Mouse (Mus musculus): ENCODE data around the gene Rprd2. TPM values are rescaled to one million over a fixed set of nuclear protein-coding genes. Genes with fewer than 3 reads are reported as not detected.
A peak's percentile ranks its signal among the peaks of the same experiment; 100 is the strongest.

Gene Rprd2
- polyA plus RNA-seq, 1 experiment from 2014 or later = 24.4 TPM

GRCm38 (mm10) chr3:95760106-95760505 lies 58.6 kb downstream of the Rprd2 start, which contains the start of gene Tars2:
TSS of gene Tars2 (minus strand) at chr3:95760206.
- ATAC-seq (ENCODE audit: low FRiP score) = no peak
- no peak within 1 kb of the TSS for H3K27ac ChIP-seq
- H3K4me3 ChIP-seq = no peak within 1 kb of the TSS
- no peak within 1 kb of the TSS for H3K4me2 ChIP-seq
- no peaks in the 10 kb centered on the region for H3K4me1 ChIP-seq (replicated peaks)
- no peaks in the 10 kb centered on the region for H3K27me3 ChIP-seq
- H3K36me3 ChIP-seq = peaks cover 20% of the 10 kb centered on the region
- H3K9ac ChIP-seq = no peak within 1 kb of the TSS
- H3K9me3 ChIP-seq = no peaks in the 10 kb centered on the region
- 86% methylated on average over 6 of the region's 6 CpGs for WGBS

GRCm38 (mm10) chr3:95758467-95759218 lies 60.0 kb downstream of the Rprd2 start:
- Histone ChIP-seq H3K27ac (no peak overlapping the region), H3K36me3 (peaks cover 5% of the 10 kb centered on the region), H3K4me1 (replicated peaks) (peaks cover 7% of the 10 kb centered on the region), H3K4me2 (no peak overlapping the region), H3K4me3 (no peak overlapping the region), H3K9me3 (no peaks in the 10 kb centered on the region), H3K27me3 (no peaks in the 10 kb centered on the region), H3K9ac (no peak overlapping the region)
- 55% methylated on average over 9 of the region's 9 CpGs for WGBS
- no peak for ATAC-seq (ENCODE audit: low FRiP score)

GRCm38 (mm10) chr3:95756808-95757207 lies 61.9 kb downstream of the Rprd2 start:
- H3K4me3 ChIP-seq = no peak overlapping the region
- H3K4me2 ChIP-seq = no peak overlapping the region
- WGBS = 91% methylated on average over 2 of the region's 2 CpGs
- peaks cover 6% of the 10 kb centered on the region for H3K36me3 ChIP-seq
- no peak overlapping the region for H3K9ac ChIP-seq
- ATAC-seq (ENCODE audit: low FRiP score) = no peak
- no peaks in the 10 kb centered on the region for H3K9me3 ChIP-seq
- H3K27me3 ChIP-seq = no peaks in the 10 kb centered on the region
- H3K27ac ChIP-seq = no peak overlapping the region
- H3K4me1 ChIP-seq (replicated peaks) = peaks cover 9% of the 10 kb centered on the region

GRCm38 (mm10) chr3:95754345-95755206 lies 64.1 kb downstream of the Rprd2 start:
- Histone ChIP-seq H3K9ac (peak overlapping the region; percentile 86), H3K27me3 (no peaks in the 10 kb centered on the region), H3K27ac (peak overlapping the region; percentile 78), H3K36me3 (peaks cover 28% of the 10 kb centered on the region), H3K4me2 (peak overlapping the region; percentile 85), H3K4me1 (replicated peaks) (peaks cover 9% of the 10 kb centered on the region), H3K4me3 (peak overlapping the region; percentile 80), H3K9me3 (no peaks in the 10 kb centered on the region)
- WGBS = under 1% methylated on average over 30 of the region's 30 CpGs
- ATAC-seq (ENCODE audit: low FRiP score) = peak; percentile 100

- no peak for ATAC-seq (ENCODE audit: low FRiP score)
- Histone ChIP-seq H3K4me2 (no peak overlapping the region), H3K36me3 (peaks cover 45% of the 10 kb centered on the region), H3K4me3 (no peak overlapping the region), H3K9ac (no peak overlapping the region), H3K4me1 (replicated peaks) (peaks cover 9% of the 10 kb centered on the region), H3K9me3 (no peaks in the 10 kb centered on the region), H3K27ac (no peak overlapping the region), H3K27me3 (no peaks in the 10 kb centered on the region)
- 83% methylated on average over 3 of the region's 3 CpGs for WGBS
Observed at GRCm38 (mm10) chr3:95752935-95753334, 65.7 kb downstream of the Rprd2 start.

GRCm38 (mm10) chr3:95740406-95740805 lies 78.3 kb downstream of the Rprd2 start:
- WGBS = 86% methylated on average over 8 of the region's 8 CpGs

GRCm38 (mm10) chr3:95739353-95740104 lies 79.1 kb downstream of the Rprd2 start, which contains the start of gene Ecm1:
TSS of gene Ecm1 (minus strand) at chr3:95739569.
- Histone ChIP-seq H3K4me1 (replicated peaks) (no peaks in the 10 kb centered on the region), H3K4me2 (no peak within 1 kb of the TSS), H3K9ac (peak within 1 kb of the TSS; percentile 19; the same call in 1 of the 2 replicates), H3K9me3 (no peaks in the 10 kb centered on the region), H3K27ac (peak within 1 kb of the TSS; percentile 32; the same call in 1 of the 2 replicates), H3K4me3 (no peak within 1 kb of the TSS), H3K36me3 (peaks cover 83% of the 10 kb centered on the region), H3K27me3 (no peaks in the 10 kb centered on the region)
- no peak for ATAC-seq (ENCODE audit: low FRiP score)
- WGBS = 79% methylated on average over 7 of the region's 7 CpGs

More at GRCm38 (mm10) chr3:95740406-95740805, 78.3 kb downstream of the Rprd2 start:
- Histone ChIP-seq H3K9me3 (no peaks in the 10 kb centered on the region), H3K36me3 (peaks cover 83% of the 10 kb centered on the region), H3K27me3 (no peaks in the 10 kb centered on the region), H3K4me2 (no peak overlapping the region), H3K27ac (0 out of 2 replicates have a peak overlapping the region, but pooled peaks have one; percentile 6), H3K4me1 (replicated peaks) (no peaks in the 10 kb centered on the region), H3K9ac (no peak overlapping the region), H3K4me3 (no peak overlapping the region)
- no peak for ATAC-seq (ENCODE audit: low FRiP score)

- no peak overlapping the region for H3K9ac ChIP-seq
- peaks cover 53% of the 10 kb centered on the region for H3K36me3 ChIP-seq
- no peak overlapping the region for H3K4me2 ChIP-seq
- WGBS = 85% methylated on average over 12 of the region's 12 CpGs
- no peaks in the 10 kb centered on the region for H3K27me3 ChIP-seq
- no peak for ATAC-seq (ENCODE audit: low FRiP score)
- H3K4me3 ChIP-seq = no peak overlapping the region
- no peaks in the 10 kb centered on the region for H3K4me1 ChIP-seq (replicated peaks)
- no peak overlapping the region for H3K27ac ChIP-seq
- H3K9me3 ChIP-seq = no peaks in the 10 kb centered on the region
Observed at GRCm38 (mm10) chr3:95735071-95735670, 83.5 kb downstream of the Rprd2 start.

GRCm38 (mm10) chr3:95734092-95734702 lies 84.5 kb downstream of the Rprd2 start:
- H3K27me3 ChIP-seq = no peaks in the 10 kb centered on the region
- no peaks in the 10 kb centered on the region for H3K9me3 ChIP-seq
- no peak overlapping the region for H3K27ac ChIP-seq
- H3K36me3 ChIP-seq = peaks cover 43% of the 10 kb centered on the region
- no peak overlapping the region for H3K4me2 ChIP-seq
- ATAC-seq (ENCODE audit: low FRiP score) = no peak
- no peak overlapping the region for H3K9ac ChIP-seq
- H3K4me3 ChIP-seq = no peak overlapping the region
- WGBS = 85% methylated on average over 13 of the region's 13 CpGs
- no peaks in the 10 kb centered on the region for H3K4me1 ChIP-seq (replicated peaks)

GRCm38 (mm10) chr3:95732744-95733521 lies 85.7 kb downstream of the Rprd2 start:
- Histone ChIP-seq H3K9me3 (no peaks in the 10 kb centered on the region), H3K27me3 (no peaks in the 10 kb centered on the region), H3K36me3 (peaks cover 37% of the 10 kb centered on the region), H3K4me3 (no peak overlapping the region), H3K4me2 (no peak overlapping the region), H3K27ac (no peak overlapping the region), H3K9ac (no peak overlapping the region), H3K4me1 (replicated peaks) (no peaks in the 10 kb centered on the region)
- WGBS = 85% methylated on average over 11 of the region's 11 CpGs
- no peak for ATAC-seq (ENCODE audit: low FRiP score)

- WGBS = 99% methylated on average over 9 of the region's 9 CpGs
Observed at GRCm38 (mm10) chr3:95732297-95732696, 86.4 kb downstream of the Rprd2 start.

More at GRCm38 (mm10) chr3:95732297-95732696, 86.4 kb downstream of the Rprd2 start:
- no peaks in the 10 kb centered on the region for H3K27me3 ChIP-seq
- no peak overlapping the region for H3K4me3 ChIP-seq
- peaks cover 37% of the 10 kb centered on the region for H3K36me3 ChIP-seq
- no peaks in the 10 kb centered on the region for H3K4me1 ChIP-seq (replicated peaks)
- H3K4me2 ChIP-seq = no peak overlapping the region
- no peak overlapping the region for H3K27ac ChIP-seq
- H3K9ac ChIP-seq = no peak overlapping the region
- ATAC-seq (ENCODE audit: low FRiP score) = no peak
- H3K9me3 ChIP-seq = no peaks in the 10 kb centered on the region
